Mouse (Mus musculus) embryo, embryonic 10 days (tissue): ENCODE data around the gene Cd276.

Source experiments
- DNase-seq: peaks from one replicate; pipeline ENCODE4 v3.0.0-alpha.2; 2015; ENCODE audit warnings: low spot score

Cd276 gene

GRCm38 (mm10) chr9:58513749-58514148 lies 41.5 kb downstream of the Cd276 start:
- DNase-seq, result no peak

GRCm38 (mm10) chr9:58510452-58510851 lies 44.8 kb downstream of the Cd276 start:
- no peak for DNase-seq

GRCm38 (mm10) chr9:58507216-58508005 lies 47.8 kb downstream of the Cd276 start:
- DNase-seq, result no peak

- DNase-seq, result no peak
Measured at GRCm38 (mm10) chr9:58500946-58501345, 54.3 kb downstream of the Cd276 start.

- DNase-seq, result no peak
Measured at GRCm38 (mm10) chr9:58497942-58498341, 57.3 kb downstream of the Cd276 start.

- DNase-seq, result no peak
Measured at GRCm38 (mm10) chr9:58496470-58497182, 58.6 kb downstream of the Cd276 start.

GRCm38 (mm10) chr9:58495035-58495434 lies 60.2 kb downstream of the Cd276 start:
- no peak for DNase-seq

- DNase-seq, result no peak
Measured at GRCm38 (mm10) chr9:58490391-58490790, 64.8 kb downstream of the Cd276 start.

GRCm38 (mm10) chr9:58489865-58490165 lies 65.4 kb downstream of the Cd276 start:
- DNase-seq, result no peak

GRCm38 (mm10) chr9:58489133-58489864 lies 65.9 kb downstream of the Cd276 start:
- DNase-seq, result no peak

- DNase-seq, result peak; percentile 70
Measured at GRCm38 (mm10) chr9:58487851-58488801, 67.1 kb downstream of the Cd276 start, which contains the start of gene Insyn1. Gene Insyn1, plus strand, starts transcription at chr9:58488603.

- DNase-seq, result no peak
Measured at GRCm38 (mm10) chr9:58487076-58487475, 68.2 kb downstream of the Cd276 start.
